Mouse (Mus musculus): ENCODE results near the gene Podxl. TPM values are rescaled to one million over a fixed set of nuclear protein-coding genes. Genes with fewer than 3 reads are reported as not detected.

Gene Podxl
- total RNA-seq, 2 experiments from 2014 or later: 18.6 to 18.7 TPM

DNA sequence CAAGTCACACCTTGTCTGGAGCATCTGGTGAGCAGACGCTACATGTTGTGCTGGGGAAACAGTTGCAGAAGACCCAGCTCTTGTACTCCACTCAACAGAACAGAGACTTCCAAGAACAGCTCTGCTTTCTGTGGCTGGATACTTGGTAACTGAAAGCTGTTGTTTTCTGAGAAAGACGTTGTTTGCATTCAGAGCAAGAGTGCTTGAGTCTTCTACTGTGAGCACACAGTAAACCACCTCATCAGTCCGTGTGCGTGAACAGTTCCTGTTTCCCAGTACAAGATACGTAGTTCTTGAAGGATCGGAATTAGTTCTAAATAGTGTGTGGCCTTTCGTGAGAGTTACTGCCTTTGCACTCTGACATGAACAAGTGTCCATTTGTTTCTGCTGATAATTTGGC, 73.8 kb downstream of the Podxl start:
- intact Hi-C loops (cut with DNase I): no loop called here
- DNase-seq (ENCODE audit: low spot score in 2 of 2): no peak

DNA sequence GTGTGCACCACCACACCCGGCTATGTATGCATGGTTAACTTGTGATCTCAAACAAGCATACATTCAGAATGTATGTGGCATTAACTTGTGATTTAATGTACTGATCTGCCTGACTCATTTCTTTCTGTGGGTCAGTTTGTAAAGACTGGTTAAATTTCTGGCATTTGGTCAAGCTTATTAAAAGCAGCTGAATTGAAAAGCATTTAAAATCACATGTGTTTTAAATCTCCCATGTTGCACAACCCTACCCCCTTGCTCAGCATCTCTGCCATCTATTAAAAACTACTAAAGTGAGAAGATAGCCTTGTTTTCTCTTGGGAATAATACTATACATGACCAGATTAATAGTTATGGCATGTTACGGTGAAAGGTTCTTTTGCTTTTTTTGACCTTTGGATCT, 77.2 kb downstream of the Podxl start:
- intact Hi-C loops (cut with DNase I): no loop called here

DNA sequence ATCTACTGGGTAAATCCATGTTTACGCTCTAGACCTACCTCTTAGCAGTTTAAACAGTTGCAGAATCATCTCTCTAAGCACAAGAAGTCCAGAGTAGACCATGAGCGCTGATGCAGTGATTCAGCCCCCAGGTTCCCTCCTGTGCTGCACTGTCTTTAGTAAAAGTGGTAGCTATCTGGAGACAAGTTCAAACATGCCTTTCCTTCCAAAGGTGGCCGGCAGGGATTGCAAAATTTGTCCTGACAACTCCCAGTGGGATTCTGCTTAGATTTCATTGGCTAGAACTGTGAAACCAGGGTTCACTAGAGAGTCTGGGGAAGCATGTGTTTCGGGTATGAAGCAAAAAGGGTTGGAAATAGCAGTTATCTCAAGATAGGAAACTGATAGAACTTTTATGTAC, 83.8 kb downstream of the Podxl start:
- intact Hi-C loops (cut with DNase I): no loop called here
- no peak for DNase-seq (ENCODE audit: low spot score in 2 of 2)

More for the DNA sequence above, 77.2 kb downstream of the Podxl start:
- DNase-seq (ENCODE audit: low spot score in 2 of 2): no peak

DNA sequence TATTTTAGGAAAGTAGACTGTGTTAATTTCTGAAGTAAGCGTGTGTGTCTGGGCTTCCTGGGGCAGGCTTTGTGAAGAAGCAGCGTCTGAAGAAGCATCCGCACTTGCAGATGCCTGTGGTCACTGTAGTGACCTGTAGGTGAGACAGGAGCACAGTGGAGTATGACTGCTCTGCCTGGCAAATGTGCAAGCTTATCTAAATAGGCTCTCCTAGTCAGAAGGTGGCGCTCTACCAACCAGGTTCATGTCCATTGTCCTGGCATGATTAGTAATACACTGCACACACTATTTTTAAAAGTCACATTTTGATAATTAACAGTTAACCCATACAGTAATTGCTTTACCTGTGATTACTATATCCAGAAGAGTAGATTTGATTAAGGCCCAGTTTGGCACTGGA, 85.6 kb downstream of the Podxl start:
- no peak for DNase-seq (ENCODE audit: low spot score in 2 of 2)
- intact Hi-C loops (cut with DNase I): no loop called here

Other genes starting within 250 kb of the Podxl start
- 100 to 1,000 TPM; 126 to 136 TPM for gene Mkln1, start 165.2 kb downstream of the Podxl start, total RNA-seq (2021)

Data from left cerebral cortex, postnatal 14 days (tissue).